Mouse (Mus musculus): ENCODE results near the gene Mafg. TPM values are rescaled to one million over a fixed set of nuclear protein-coding genes. Genes with fewer than 3 reads are reported as not detected.

The Mafg gene
- polyA plus RNA-seq, 1 experiment from 2014 or later: 19.8 TPM

- H3K4me3 ChIP-seq: no peak overlapping the region
- 91% methylated on average over 10 of the region's 10 CpGs for WGBS
- no peak overlapping the region for H3K27ac ChIP-seq (replicated peaks)
- H3K4me1 ChIP-seq: peaks cover 47% of the 10 kb centered on the region
- DNase-seq (ENCODE audit: low spot score): no peak
- H3K36me3 ChIP-seq: peaks cover 76% of the 10 kb centered on the region
- H3K27me3 ChIP-seq (ENCODE audit: low read depth, poor library complexity, severe bottlenecking): peaks cover 14% of the 10 kb centered on the region
- no peaks in the 10 kb centered on the region for H3K9me3 ChIP-seq (replicated peaks)
Observed at GRCm38 (mm10) chr11:120613481-120613972, 19.9 kb downstream of the Mafg start.

DNA sequence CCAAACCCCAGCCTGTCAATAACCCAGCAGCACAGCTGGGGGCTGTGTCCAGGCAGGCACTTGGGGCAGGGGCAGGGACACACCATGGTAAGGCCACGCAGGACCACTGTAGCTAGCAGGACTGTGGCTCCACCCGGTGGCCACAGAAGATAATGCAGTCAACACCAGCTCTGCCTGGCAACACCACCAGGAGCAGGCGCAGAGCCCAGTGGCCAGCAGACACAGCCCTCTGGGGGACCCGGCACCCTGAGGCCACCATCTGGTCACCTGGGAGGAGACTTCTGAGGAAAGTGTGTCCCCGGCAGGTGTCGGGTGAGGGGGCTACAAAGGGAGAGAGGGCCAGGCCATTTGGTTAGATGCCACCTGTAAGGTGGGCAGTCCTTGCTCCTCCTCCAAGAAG lies 20.6 kb downstream of the Mafg start:
- Histone ChIP-seq H3K9me3 (replicated peaks) (no peaks in the 10 kb centered on the region), H3K36me3 (peaks cover 68% of the 10 kb centered on the region), H3K4me3 (peak overlapping the region; percentile 16; the same call in 1 of the 2 replicates), H3K4me1 (peaks cover 47% of the 10 kb centered on the region), H3K27me3 (ENCODE audit: low read depth, poor library complexity, severe bottlenecking) (peaks cover 22% of the 10 kb centered on the region), H3K27ac (replicated peaks) (no peak overlapping the region)
- DNase-seq (ENCODE audit: low spot score): peak; percentile 72
- WGBS: 54% methylated on average over 6 of the region's 6 CpGs

- peaks cover 81% of the 10 kb centered on the region for H3K36me3 ChIP-seq
- whole genome bisulfite sequencing: 79% methylated on average over 9 of the region's 9 CpGs
- DNase-seq (ENCODE audit: low spot score): no peak
- peaks cover 36% of the 10 kb centered on the region for H3K27me3 ChIP-seq (ENCODE audit: low read depth, poor library complexity, severe bottlenecking)
- no peak overlapping the region for H3K27ac ChIP-seq (replicated peaks)
- H3K4me3 ChIP-seq: no peak overlapping the region
- H3K9me3 ChIP-seq (replicated peaks): no peaks in the 10 kb centered on the region
- peaks cover 39% of the 10 kb centered on the region for H3K4me1 ChIP-seq
Observed at GRCm38 (mm10) chr11:120610477-120611046, 22.8 kb downstream of the Mafg start.

DNA sequence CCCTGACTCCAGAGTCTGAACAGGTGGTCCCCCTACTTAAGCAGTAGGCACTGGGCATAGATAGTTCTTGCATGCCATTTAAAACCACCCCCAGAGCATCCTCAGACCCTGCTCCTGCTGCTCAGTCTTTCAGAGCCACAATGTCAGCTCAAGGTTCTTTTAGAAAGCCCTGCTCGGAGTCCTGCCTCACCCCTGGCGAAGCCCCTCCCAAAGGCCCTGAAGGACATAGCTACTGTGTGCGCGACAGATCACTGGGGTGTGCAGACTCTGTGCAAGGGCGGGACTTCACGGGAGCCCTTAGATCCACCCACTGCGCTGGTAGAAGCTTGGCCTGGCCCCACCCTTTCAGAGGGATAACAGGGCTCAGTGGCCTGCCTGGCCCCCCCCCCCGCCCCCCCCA lies 24.1 kb downstream of the Mafg start:
- peaks cover 33% of the 10 kb centered on the region for H3K4me1 ChIP-seq
- WGBS: 33% methylated on average over 8 of the region's 8 CpGs
- peaks cover 83% of the 10 kb centered on the region for H3K36me3 ChIP-seq
- H3K27me3 ChIP-seq (ENCODE audit: low read depth, poor library complexity, severe bottlenecking): peaks cover 36% of the 10 kb centered on the region
- DNase-seq (ENCODE audit: low spot score): no peak
- H3K27ac ChIP-seq (replicated peaks): no peak overlapping the region
- H3K9me3 ChIP-seq (replicated peaks): no peaks in the 10 kb centered on the region
- H3K4me3 ChIP-seq: peak overlapping the region; percentile 47; the same call in 1 of the 2 replicates

GRCm38 (mm10) chr11:120608241-120609034 lies 25.0 kb downstream of the Mafg start, which contains the start of gene Npb:
Gene Npb, plus strand, starts transcription at chr11:120608477.
- peaks cover 83% of the 10 kb centered on the region for H3K36me3 ChIP-seq
- 6% methylated on average over 45 of the region's 45 CpGs for WGBS
- H3K27me3 ChIP-seq (ENCODE audit: low read depth, poor library complexity, severe bottlenecking): peaks cover 36% of the 10 kb centered on the region
- H3K9me3 ChIP-seq (replicated peaks): no peaks in the 10 kb centered on the region
- peak within 1 kb of the TSS; percentile 53; the same call in 1 of the 2 replicates for H3K27ac ChIP-seq (replicated peaks)
- no peak for DNase-seq (ENCODE audit: low spot score)
- H3K4me3 ChIP-seq: peak within 1 kb of the TSS; percentile 47
- peaks cover 31% of the 10 kb centered on the region for H3K4me1 ChIP-seq

DNA sequence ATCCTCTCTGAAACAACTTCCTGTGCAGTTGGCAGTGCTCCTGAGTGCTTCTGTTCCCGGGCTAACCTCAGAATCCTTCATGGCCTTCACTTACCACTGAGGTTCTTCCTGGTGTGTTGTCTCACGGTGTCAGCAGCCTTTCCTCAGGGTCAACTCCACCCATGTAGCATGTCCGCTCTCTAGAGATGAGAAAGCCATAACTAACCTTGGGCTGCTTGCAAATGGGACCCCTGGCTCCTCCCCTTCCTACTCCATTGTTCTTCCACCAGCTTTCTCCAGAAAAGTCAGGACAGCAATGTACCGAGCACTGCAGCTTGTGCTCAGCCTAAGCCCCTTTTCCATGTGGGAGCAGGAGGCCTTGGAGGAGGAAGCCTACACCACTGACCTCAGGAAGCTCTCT lies 26.6 kb downstream of the Mafg start:
- peaks cover 83% of the 10 kb centered on the region for H3K36me3 ChIP-seq

DNA sequence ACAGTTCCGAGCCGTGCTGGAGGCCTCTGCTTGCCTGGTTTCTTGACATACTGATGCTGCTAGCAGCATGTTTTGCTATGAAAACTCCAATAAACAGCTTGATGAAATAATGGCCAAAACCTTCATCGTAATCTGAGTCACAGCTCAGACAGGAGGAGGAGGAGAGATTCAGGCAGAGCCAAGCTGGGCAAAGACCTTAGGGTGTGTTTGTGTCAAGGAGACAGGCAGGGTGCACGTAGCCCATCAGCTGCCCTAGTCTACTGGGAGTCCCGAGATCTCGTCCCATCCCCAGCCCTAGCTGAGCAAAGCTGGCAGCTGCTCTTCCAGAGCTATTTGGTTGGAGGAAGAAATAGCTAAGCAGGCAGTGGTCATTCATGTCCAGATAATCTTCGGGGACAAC lies 27.7 kb downstream of the Mafg start:
- WGBS: 94% methylated on average over 7 of the region's 7 CpGs
- peaks cover 81% of the 10 kb centered on the region for H3K36me3 ChIP-seq
- H3K27me3 ChIP-seq (ENCODE audit: low read depth, poor library complexity, severe bottlenecking): peaks cover 36% of the 10 kb centered on the region

More for the DNA sequence above, 26.6 kb downstream of the Mafg start:
- Histone ChIP-seq H3K4me1 (peaks cover 29% of the 10 kb centered on the region), H3K27ac (replicated peaks) (no peak overlapping the region), H3K9me3 (replicated peaks) (no peaks in the 10 kb centered on the region), H3K27me3 (ENCODE audit: low read depth, poor library complexity, severe bottlenecking) (peaks cover 36% of the 10 kb centered on the region), H3K4me3 (no peak overlapping the region)
- WGBS: 84% methylated on average over 4 of the region's 4 CpGs
- DNase-seq (ENCODE audit: low spot score): no peak

GRCm38 (mm10) chr11:120603545-120603944 lies 29.9 kb downstream of the Mafg start:
- Histone ChIP-seq H3K27me3 (ENCODE audit: low read depth, poor library complexity, severe bottlenecking) (peaks cover 22% of the 10 kb centered on the region), H3K4me1 (peaks cover 34% of the 10 kb centered on the region), H3K27ac (replicated peaks) (no peak overlapping the region), H3K9me3 (replicated peaks) (no peaks in the 10 kb centered on the region), H3K36me3 (peaks cover 76% of the 10 kb centered on the region), H3K4me3 (no peak overlapping the region)
- 83% methylated on average over 2 of the region's 2 CpGs for WGBS
- no peak for DNase-seq (ENCODE audit: low spot score)

More for the DNA sequence above, 27.7 kb downstream of the Mafg start:
- Histone ChIP-seq H3K4me1 (peaks cover 29% of the 10 kb centered on the region), H3K4me3 (no peak overlapping the region), H3K9me3 (replicated peaks) (no peaks in the 10 kb centered on the region), H3K27ac (replicated peaks) (no peak overlapping the region)
- no peak for DNase-seq (ENCODE audit: low spot score)

GRCm38 (mm10) chr11:120600716-120601115 lies 32.7 kb downstream of the Mafg start:
- DNase-seq (ENCODE audit: low spot score): no peak
- H3K27me3 ChIP-seq (ENCODE audit: low read depth, poor library complexity, severe bottlenecking): no peaks in the 10 kb centered on the region
- WGBS: 98% methylated on average over 3 of the region's 3 CpGs
- no peaks in the 10 kb centered on the region for H3K9me3 ChIP-seq (replicated peaks)
- no peak overlapping the region for H3K27ac ChIP-seq (replicated peaks)
- H3K36me3 ChIP-seq: peaks cover 77% of the 10 kb centered on the region
- no peak overlapping the region for H3K4me3 ChIP-seq
- H3K4me1 ChIP-seq: peaks cover 36% of the 10 kb centered on the region

- Histone ChIP-seq H3K36me3 (peaks cover 77% of the 10 kb centered on the region), H3K9me3 (replicated peaks) (no peaks in the 10 kb centered on the region), H3K27ac (replicated peaks) (peak overlapping the region; percentile 99), H3K27me3 (ENCODE audit: low read depth, poor library complexity, severe bottlenecking) (no peaks in the 10 kb centered on the region), H3K4me1 (peaks cover 37% of the 10 kb centered on the region), H3K4me3 (peak overlapping the region; percentile 99)
- DNase-seq (ENCODE audit: low spot score): no peak
- 51% methylated on average over 17 of the region's 17 CpGs for WGBS
Observed at GRCm38 (mm10) chr11:120598990-120599549, 34.3 kb downstream of the Mafg start.

DNA sequence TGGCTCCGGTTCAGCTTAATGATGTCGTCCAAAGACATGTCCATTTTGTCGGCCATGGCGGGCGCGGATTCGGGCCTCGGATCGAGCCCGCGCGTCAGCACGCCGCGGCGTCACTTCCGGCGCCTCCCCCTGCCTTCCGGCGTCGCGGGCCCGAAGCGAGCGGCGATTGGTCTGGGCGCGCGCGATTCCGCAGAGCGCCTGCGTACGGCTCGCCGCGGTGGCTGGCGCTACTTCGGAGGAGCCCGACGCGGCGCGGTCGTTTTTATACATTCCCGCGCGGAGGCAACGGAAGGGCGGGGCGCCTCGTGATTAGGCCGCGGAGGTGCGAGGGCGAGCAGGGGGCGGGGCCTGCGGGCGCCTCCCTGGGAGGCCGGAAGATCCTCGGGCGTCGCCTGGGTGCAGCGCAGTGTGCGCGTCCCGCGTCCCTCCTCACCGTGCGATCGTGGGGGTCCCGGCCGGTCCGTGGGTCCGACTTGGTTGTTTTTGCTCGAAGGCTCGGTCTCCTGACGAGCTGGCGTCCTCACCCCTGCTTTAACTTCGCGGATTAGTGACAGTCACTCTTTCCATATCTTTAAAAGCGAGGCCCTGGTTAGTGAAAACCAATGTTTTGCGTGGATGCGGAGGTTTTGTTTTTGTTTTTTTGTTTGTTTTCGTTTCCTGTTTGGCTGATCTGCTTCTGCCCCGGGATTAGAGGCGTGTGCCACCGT lies 35.0 kb downstream of the Mafg start, which contains the start of the genes Alyref and Anapc11:
TSS of gene Alyref (minus strand) at position 83 of the 707 bp plus-strand sequence.
TSS of gene Anapc11 (plus strand) at position 139 of the 707 bp plus-strand sequence.
- under 1% methylated on average over 88 of the region's 88 CpGs for WGBS
- H3K36me3 ChIP-seq: peaks cover 77% of the 10 kb centered on the region
- H3K9me3 ChIP-seq (replicated peaks): no peaks in the 10 kb centered on the region

More for the DNA sequence above, 35.0 kb downstream of the Mafg start, which contains the start of the genes Alyref and Anapc11:
- Histone ChIP-seq H3K4me3 (peak within 1 kb of the TSS; percentile 99), H3K27me3 (ENCODE audit: low read depth, poor library complexity, severe bottlenecking) (no peaks in the 10 kb centered on the region), H3K4me1 (peaks cover 37% of the 10 kb centered on the region), H3K27ac (replicated peaks) (peak within 1 kb of the TSS; percentile 99)
- peak; percentile 95 for DNase-seq (ENCODE audit: low spot score)
